Mouse (Mus musculus): ENCODE data around the gene Trpm7.

- 0 out of 2 replicates have a peak, but pooled peaks have one; percentile 12 for TF ChIP-seq CTCF (IDR thresholded peaks at IDR 0.05; ENCODE audit: low read depth)
- no peak for TF ChIP-seq EP300 (IDR thresholded peaks at IDR 0.05; ENCODE audit: low read depth)
Observed at GRCm38 (mm10) chr2:126874809-126875515, 1.1 kb downstream of the Trpm7 start.

All from liver, postnatal 0 days (tissue).